Mouse (Mus musculus) C2C12 (cell line): ENCODE measurements around the gene Olfr1162.

Experiments
- CTCF ChIP-seq: IDR thresholded peaks from one replicate; pipeline ENCODE4 v1.5.1; 2011; ENCODE audit not compliant: control insufficient read depth, insufficient read depth, insufficient read length
- MAX ChIP-seq: IDR thresholded peaks from one replicate; pipeline ENCODE4 v1.6.1; 2011; ENCODE audit warnings: mild to moderate bottlenecking, control low read depth
- MYOD1 ChIP-seq: IDR thresholded peaks from one replicate; pipeline ENCODE4 v1.6.1; 2011; ENCODE audit warnings: low read depth; ENCODE audit not compliant: control insufficient read depth, insufficient read length
- USF1 ChIP-seq: IDR thresholded peaks from one replicate; pipeline ENCODE4 v1.6.1; 2011; ENCODE audit warnings: low read depth, mild to moderate bottlenecking, control low read depth, moderate library complexity

- TF ChIP-seq USF1: no peak
- TF ChIP-seq CTCF: no peak
- TF ChIP-seq MYOD1: no peak
- TF ChIP-seq MAX: no peak
These were observed 20.8 kb upstream of the Olfr1162 start, which contains the start of gene Olfr1163 for GRCm38 (mm10) chr2:88071730-88072129.
